Mouse (Mus musculus) embryonic fibroblast, embryonic 13.5 days (primary cell): ENCODE measurements around the gene Upp2.

ENCODE experiments used
- CTCF ChIP-seq: IDR thresholded peaks from 2 replicates; pipeline ENCODE4 v1.5.1; 2011; ENCODE audit warnings: mild to moderate bottlenecking, control low read depth, low read length, moderate library complexity, borderline replicate concordance; ENCODE audit not compliant: insufficient read depth
- POLR2A ChIP-seq: IDR thresholded peaks from 2 replicates; pipeline ENCODE4 v1.6.1; 2011; ENCODE audit warnings: low read depth, mild to moderate bottlenecking, control low read depth, low read length, moderate library complexity

- TF ChIP-seq CTCF = no peak
- no peak for TF ChIP-seq POLR2A
Measured at GRCm38 (mm10) chr2:58633791-58634190, 66.7 kb downstream of the Upp2 start.
